Mouse (Mus musculus) retina, embryonic 14.5 days (tissue): ENCODE data around the gene Atp2c2.

Source experiments
- DNase-seq: peaks from one replicate; pipeline ENCODE4 v3.0.0-alpha.2; 2015; ENCODE audit warnings: low spot score

Gene Atp2c2

DNA sequence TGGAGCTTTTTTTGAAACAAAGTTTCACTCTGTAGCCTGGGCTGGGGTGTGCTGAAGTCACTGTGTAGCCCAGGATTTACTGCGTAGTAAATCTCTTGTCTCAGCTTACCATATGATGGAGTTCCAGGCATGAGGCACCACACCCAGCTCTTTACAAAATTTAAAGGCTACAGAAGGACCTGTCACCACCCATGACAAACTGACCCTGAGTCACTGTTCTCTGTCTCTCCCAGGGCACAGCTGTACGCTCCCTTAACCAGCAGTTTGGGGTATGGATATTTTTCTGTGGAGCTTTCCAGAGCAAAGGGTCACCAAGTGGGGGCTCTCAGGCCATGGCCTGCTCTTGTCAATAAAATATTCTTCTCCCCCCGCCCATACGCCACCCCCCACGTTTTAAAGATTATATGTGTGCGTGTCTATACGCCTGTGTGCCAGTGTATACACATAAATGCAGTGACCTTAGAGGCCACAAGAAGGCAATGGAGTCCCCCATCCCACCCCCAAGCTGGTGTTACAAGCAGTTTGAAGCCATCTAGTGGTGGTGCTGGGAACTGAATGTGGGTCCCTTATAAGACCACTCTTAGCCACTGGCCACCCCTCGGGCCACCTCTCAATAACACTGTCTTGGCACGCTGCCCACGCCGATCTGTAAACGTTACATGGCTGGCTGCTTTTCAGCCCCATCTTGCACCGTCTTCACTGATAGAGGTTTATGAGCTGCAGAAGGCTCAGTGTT is 43.6 kb downstream of the Atp2c2 start:
- peak; percentile 85 for DNase-seq

DNA sequence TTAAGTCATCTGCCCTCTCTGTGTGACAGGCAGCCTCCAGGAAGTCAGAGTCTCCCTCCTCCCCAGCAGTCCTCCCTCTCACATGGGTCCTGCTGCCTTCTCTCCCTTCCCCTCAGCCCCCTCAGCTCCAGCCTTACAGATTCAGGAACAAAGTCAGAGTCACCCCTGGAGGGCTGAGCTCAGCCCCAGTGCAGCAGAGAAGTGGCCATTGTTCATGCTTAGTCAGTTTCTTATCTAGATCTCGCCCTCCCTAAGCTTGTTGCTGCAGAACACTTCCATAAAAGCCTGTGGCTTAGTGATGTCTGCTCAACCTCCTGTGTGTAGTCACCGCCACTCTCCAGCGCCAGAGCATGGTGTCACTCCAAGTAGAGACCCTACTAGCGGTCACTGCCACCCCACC is 44.8 kb downstream of the Atp2c2 start:
- no peak for DNase-seq

GRCm38 (mm10) chr8:119755238-119756146 is 55.7 kb downstream of the Atp2c2 start:
- peak; percentile 28 for DNase-seq

GRCm38 (mm10) chr8:119756147-119756461 is 56.3 kb downstream of the Atp2c2 start:
- no peak for DNase-seq

GRCm38 (mm10) chr8:119756538-119756937 is 56.7 kb downstream of the Atp2c2 start:
- DNase-seq, result peak; percentile 11

DNA sequence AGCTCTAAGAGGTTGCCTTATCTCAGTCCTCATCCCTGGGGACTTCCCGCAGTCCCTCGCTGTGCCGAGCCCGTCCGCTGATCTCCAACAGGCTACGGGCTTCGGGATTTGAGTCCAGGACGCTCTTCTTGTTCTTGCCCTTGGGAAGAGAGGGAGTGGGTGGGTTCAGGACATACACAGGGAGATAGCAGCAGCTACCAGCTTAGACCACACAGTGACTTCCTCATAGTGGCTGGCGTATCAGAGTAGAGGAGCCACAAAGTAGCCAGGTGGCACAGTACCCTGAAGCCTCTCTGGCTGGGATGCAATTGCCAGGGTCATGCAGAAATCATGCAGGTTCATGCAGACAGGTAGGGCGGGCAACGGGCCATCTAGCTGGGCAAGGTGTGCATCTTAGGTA is 61.9 kb downstream of the Atp2c2 start:
- no peak for DNase-seq

GRCm38 (mm10) chr8:119762226-119763220 is 62.7 kb downstream of the Atp2c2 start:
- DNase-seq, result no peak

GRCm38 (mm10) chr8:119765311-119765710 is 65.5 kb downstream of the Atp2c2 start:
- DNase-seq, result no peak

DNA sequence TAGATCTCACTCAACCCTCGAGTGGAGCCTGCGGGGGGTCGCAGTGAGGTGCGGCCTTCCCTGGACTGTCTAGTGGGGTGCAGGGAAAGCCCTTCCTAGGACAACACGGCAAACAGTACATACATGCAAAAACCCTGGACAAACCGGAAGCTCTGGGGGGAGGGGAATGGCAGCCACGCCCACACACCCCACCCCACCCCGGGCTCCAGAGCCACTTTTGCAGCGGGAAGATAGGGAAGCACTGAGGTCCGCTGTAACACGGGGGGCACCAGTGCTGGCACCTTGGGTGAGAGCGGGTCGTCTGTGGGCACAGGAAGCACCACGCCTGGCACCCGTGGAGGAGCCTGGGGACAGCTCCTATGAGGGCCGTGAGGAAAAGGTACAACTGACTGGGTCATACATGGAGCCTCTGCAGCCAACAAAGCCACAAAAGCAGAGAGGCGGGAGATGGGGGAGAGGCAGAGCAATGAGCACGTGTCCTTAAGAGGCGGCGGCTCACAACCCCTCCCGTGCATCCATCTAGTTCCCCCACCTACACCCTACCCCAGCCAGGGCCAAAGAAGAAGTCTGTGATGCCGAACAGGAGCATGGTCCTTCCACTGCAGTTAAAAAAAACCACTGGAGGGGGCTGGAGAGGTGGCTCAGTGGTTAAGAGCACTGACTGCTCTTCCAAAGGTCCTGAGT is 66.1 kb downstream of the Atp2c2 start:
- no peak for DNase-seq

GRCm38 (mm10) chr8:119776668-119777245 is 76.9 kb downstream of the Atp2c2 start:
- DNase-seq, result no peak

DNA sequence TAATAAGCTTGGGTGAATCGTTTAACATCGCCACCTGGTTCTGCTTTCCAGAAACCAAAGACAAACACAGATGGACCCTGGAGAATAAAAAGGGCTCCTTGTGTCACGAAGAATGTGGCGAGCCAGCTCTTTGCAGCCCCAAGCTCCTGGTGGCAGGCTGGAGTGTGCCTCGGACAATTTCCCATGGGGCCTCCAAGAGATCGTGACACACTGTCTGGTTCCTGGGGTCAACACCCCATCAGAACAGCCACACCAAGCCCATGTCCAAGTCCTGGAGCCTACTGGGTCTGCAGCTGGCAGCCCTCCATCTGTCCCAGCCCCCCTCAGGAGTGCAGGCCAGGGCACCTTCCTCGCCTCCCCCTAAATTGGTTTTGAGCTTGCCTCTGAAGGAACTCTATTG is 78.0 kb downstream of the Atp2c2 start:
- DNase-seq, result peak; percentile 52

DNA sequence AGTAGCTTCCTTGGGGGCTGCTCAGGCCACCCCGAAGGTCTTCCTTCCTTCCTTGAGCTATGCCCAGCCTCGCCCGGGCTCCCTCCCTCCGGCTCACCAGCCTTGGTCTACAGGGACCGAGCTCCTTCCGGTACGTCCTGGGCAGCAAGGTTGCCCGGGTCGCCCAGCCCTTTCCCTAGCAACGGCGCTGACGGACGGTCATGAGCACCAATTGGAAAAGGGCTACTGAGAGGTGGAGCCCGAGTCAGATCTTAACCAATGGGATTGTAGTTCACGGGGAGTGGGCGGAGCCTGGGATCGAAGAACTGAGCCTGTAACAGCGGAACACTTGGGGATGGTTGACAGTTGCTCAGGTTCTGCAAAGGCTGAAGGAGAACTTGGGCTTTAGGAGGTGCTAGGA is 78.5 kb downstream of the Atp2c2 start, which contains the start of gene Tldc1:
Tldc1 (minus strand) TSS at position 154 of the 400 bp plus-strand sequence.
- peak; percentile 100 for DNase-seq

GRCm38 (mm10) chr8:119779013-119779737 is 79.4 kb downstream of the Atp2c2 start:
- peak; percentile 95 for DNase-seq

DNA sequence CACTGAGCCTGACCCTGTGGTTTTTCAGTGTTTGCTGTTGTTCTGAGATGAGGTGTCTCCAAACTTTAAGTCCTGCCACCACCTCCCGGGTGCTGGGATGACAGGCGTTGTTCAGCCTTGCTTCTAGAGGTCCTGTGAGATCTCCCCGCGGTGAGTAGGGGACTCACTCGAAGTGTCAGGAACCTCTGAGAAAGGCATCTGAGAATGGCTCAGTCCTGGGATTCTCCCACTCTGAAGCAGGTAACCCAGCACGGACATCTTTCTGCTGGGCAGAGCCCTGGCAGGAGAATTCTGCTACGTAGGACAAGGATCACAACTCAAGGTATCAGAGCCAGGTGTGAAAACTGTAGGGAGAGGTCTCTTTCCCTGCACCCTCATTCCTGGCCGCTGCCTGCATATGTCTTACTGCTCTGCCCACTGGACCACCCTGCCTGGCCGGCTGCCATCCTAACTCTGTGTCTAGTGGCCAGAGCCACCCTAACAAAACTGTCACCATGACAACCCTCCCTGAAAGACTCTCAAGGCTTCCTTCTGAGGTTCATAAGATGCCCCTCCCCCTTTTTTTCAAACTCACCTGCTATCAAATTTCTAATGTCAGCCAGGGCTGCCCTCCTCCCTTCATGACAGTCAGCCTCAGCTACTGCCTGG is 80.7 kb downstream of the Atp2c2 start:
- no peak for DNase-seq

DNA sequence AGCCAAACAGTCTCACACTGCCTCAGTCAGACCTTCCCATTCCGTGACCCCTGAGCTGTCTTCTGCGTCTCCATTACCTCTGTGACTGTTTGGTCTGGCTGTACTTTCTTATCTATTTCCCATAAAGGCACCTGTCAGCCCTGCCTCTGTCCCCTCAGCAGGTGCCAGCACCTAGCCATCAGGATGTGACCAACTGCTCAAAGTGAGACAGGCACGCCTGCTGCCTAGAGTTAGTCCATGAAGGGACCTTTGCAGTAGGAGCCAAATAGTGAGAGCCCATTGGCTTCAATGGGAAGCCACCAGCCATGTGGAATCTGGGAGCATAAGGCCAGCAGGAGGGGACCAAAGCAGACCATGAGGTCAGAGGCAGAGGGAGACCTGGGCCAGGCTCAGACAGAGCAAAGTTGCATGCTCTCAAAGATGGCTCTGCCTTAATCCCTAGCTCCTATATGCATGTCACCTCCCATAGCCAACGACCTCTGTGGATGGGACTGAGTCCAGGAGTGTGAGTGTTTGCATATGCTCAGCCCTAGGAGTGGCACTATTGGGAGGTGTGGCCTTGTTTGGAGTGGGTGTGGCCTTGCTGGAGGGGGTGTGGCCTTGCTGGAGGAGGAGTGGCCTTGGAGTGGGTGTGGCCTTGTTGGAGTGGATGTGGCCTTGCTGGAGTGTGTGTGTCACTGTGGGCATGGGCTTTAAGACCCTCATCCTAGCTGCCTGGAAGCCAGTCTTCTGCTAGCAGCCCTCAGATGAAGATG is 81.5 kb downstream of the Atp2c2 start:
- no peak for DNase-seq

- peak; percentile 90 for DNase-seq
Observed at GRCm38 (mm10) chr8:119782715-119783114, 82.9 kb downstream of the Atp2c2 start.

DNA sequence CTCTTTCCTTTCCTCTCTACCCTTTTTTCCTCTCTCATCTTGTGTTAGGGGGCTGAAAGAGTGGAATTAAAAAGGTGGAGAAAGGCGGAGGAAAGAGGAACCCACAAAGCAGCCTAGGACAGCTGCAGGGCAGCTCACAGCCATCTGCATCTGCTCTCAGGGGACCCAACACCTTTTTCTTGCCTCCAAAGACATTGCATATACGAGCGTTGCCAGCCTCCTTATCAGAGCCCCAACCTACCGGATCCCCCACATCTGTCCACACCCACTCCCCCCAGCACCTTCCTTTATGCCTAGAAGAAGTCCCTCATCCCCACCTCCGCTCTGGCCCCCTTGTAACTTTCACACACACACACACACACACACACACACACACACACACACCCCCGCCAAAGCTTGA is 83.8 kb downstream of the Atp2c2 start:
- no peak for DNase-seq

DNA sequence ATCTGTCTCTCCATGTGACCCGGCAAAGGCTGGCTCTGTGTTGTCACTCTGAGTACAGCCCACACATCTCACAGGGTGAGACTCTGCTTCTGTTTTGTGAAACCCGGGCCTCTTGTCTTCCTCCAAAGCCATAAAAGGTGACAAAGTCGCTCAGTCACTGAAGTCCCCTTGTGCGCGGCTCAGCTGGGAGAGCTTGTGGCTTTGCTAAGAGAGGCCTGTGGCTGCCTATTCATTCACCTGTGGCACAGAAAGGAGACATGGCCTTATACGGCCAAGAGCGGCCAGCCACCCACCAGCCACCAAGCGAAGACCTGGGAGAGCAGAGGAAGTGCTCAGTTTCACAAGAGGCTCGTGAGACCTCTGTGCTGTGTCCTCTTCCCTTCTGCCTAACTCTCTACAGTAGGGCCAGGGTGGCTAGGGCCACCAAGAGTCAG is 84.3 kb downstream of the Atp2c2 start:
- no peak for DNase-seq

DNA sequence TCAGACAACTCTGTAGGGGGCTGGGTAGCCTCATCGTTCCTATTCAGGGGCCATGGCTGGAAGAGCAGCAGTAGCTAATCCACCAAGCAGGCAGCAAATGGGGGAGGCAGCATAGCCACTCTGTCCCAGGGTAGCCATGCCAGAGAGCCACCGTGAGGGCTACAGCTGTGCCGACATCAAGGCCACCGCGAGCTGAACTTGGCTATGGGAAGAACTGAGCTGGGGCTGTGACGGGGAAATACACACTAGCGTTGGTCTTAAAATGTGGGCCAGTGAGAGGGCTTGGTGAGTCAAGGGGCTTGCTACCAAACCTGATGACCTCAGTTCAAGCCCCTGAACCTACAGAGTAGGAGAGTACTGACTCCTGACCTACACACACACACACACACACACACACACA is 84.9 kb downstream of the Atp2c2 start:
- DNase-seq, result no peak
